Comparison of ENCODE assay signal across 8 mouse cellular contexts in genomic region chr19:55643931-55644330, GRCm38 (mm10).
DNase-seq lines count a peak whose midpoint lies in the region; ATAC-seq and TF ChIP-seq lines count a peak whose summit lies in the region.

No protein-coding gene starts in this region.

- no peak for TF ChIP-seq CTCF in left cerebral cortex, adult 2 months (IDR thresholded peaks at IDR 0.05)
- no peak for TF ChIP-seq CTCF in forebrain, postnatal 0 days (IDR thresholded peaks at IDR 0.05; ENCODE audit: low read depth)
- no peak for TF ChIP-seq CTCF in liver, embryonic 14.5 days (IDR thresholded peaks at IDR 0.05; ENCODE audit: low read depth)

- intact Hi-C loops in left cerebral cortex, adult 2 months (cut with DNase I): no loop called here
- intact Hi-C loops in left cerebral cortex, postnatal 14 days (cut with DNase I): no loop called here

- peak overlapping the region; percentile 41; the same call in 1 of the 2 replicates for H3K4me2 ChIP-seq in forebrain, postnatal 0 days (ENCODE audit: low read depth)
- peak overlapping the region; percentile 64 for H3K4me2 ChIP-seq in liver, embryonic 14.5 days (ENCODE audit: low read depth)

- TF ChIP-seq EP300 in liver, embryonic 14.5 days (IDR thresholded peaks at IDR 0.05; ENCODE audit: low read depth): no peak

- 69% methylated on average over 13 of the region's 13 CpGs for WGBS in embryonic facial prominence, embryonic 10.5 days
- WGBS in forebrain, postnatal 0 days: 72% methylated on average over 13 of the region's 13 CpGs
- WGBS in liver, embryonic 14.5 days (ENCODE audit: insufficient replicate concordance): 58% methylated on average over 13 of the region's 13 CpGs

- H3K4me1 ChIP-seq in embryonic facial prominence, embryonic 10.5 days: peaks cover 22% of the 10 kb centered on the region
- H3K4me1 ChIP-seq in forebrain, postnatal 0 days (ENCODE audit: insufficient read depth): no peaks in the 10 kb centered on the region
- H3K4me1 ChIP-seq in liver, embryonic 14.5 days (replicated peaks; ENCODE audit: control insufficient read depth in 2 of 2, insufficient read depth in 2 of 2, low read length in 1 of 2): peaks cover 0 to 2% of the 10 kb centered on the region in 2 experiments; a peak in 1 of 4 replicates

- H3K9ac ChIP-seq in forebrain, postnatal 0 days: no peak overlapping the region
- no peak overlapping the region for H3K9ac ChIP-seq in liver, embryonic 14.5 days (replicated peaks)

- peaks cover 5% of the 10 kb centered on the region; the same call in 1 of the 2 replicates for H3K9me3 ChIP-seq in embryonic facial prominence, embryonic 10.5 days
- H3K9me3 ChIP-seq in forebrain, postnatal 0 days (ENCODE audit: low read length): no peaks in the 10 kb centered on the region
- no peaks in the 10 kb centered on the region for H3K9me3 ChIP-seq in liver, embryonic 14.5 days (ENCODE audit: control insufficient read depth, low read length)

- no peak for DNase-seq in left cerebral cortex, adult 2 months (ENCODE audit: extremely low spot score in 1 of 2, low spot score in 2 of 2)
- no peak for DNase-seq in left cerebral cortex, postnatal 14 days (ENCODE audit: low spot score in 2 of 2)
- DNase-seq in embryonic facial prominence, embryonic 10.5 days (ENCODE audit: low spot score): no peak
- no peak for DNase-seq in forebrain, postnatal 0 days
- no peak for DNase-seq in liver, embryonic 14.5 days (ENCODE audit: low read depth in 3 of 3, low spot score in 3 of 3)
- DNase-seq in urinary bladder, adult 18-20 months (ENCODE audit: low spot score in 2 of 2): no peak
- DNase-seq in thymus, postnatal 0 days (ENCODE audit: low spot score): no peak
- DNase-seq in urinary bladder, postnatal 25 days (ENCODE audit: low spot score): no peak

- H3K27ac ChIP-seq in left cerebral cortex, adult 2 months: no peak overlapping the region
- no peak overlapping the region for H3K27ac ChIP-seq in embryonic facial prominence, embryonic 10.5 days (replicated peaks)
- H3K27ac ChIP-seq in forebrain, postnatal 0 days (ENCODE audit: low read depth, low read length): no peak overlapping the region
- H3K27ac ChIP-seq in liver, embryonic 14.5 days: no peak overlapping the region

- H3K4me3 ChIP-seq in left cerebral cortex, adult 2 months: peak overlapping the region; percentile 51
- peak overlapping the region; percentile 47; the same call in 1 of the 2 replicates for H3K4me3 ChIP-seq in embryonic facial prominence, embryonic 10.5 days
- peak overlapping the region; percentile 10; the same call in 1 of the 2 replicates for H3K4me3 ChIP-seq in forebrain, postnatal 0 days (ENCODE audit: low read depth, low read length)
- H3K4me3 ChIP-seq in liver, embryonic 14.5 days (ENCODE audit: insufficient read depth in 1 of 2, low read depth in 2 of 2, low read length in 2 of 2): peak overlapping the region in 1 of 2 experiments; percentile 59; a peak in 2 of 4 replicates

- peaks cover 37% of the 10 kb centered on the region; the same call in 1 of the 2 replicates for H3K27me3 ChIP-seq in embryonic facial prominence, embryonic 10.5 days (replicated peaks; ENCODE audit: low read depth, poor library complexity, severe bottlenecking)
- no peaks in the 10 kb centered on the region for H3K27me3 ChIP-seq in forebrain, postnatal 0 days (ENCODE audit: insufficient read depth, low read length)
- H3K27me3 ChIP-seq in liver, embryonic 14.5 days (ENCODE audit: control insufficient read depth, insufficient read depth, low read length): no peaks in the 10 kb centered on the region

- ATAC-seq in forebrain, postnatal 0 days: no peak
- ATAC-seq in liver, embryonic 14.5 days (ENCODE audit: insufficient read depth): no peak

- H3K36me3 ChIP-seq in embryonic facial prominence, embryonic 10.5 days (replicated peaks): no peaks in the 10 kb centered on the region
- no peaks in the 10 kb centered on the region for H3K36me3 ChIP-seq in forebrain, postnatal 0 days (ENCODE audit: insufficient read depth)
- no peaks in the 10 kb centered on the region for H3K36me3 ChIP-seq in liver, embryonic 14.5 days (replicated peaks; ENCODE audit: control insufficient read depth, insufficient read depth, low read depth)
